Mouse (Mus musculus) leukemia stem cell, adult 10-12 weeks (primary cell): ENCODE measurements around the gene Gm3558. TPM values are rescaled to one million over a fixed set of nuclear protein-coding genes. Genes with fewer than 3 reads are reported as not detected.

ENCODE experiments used
- polyA plus RNA-seq: library from polyadenylated mRNA; stranded (reverse); fragments of >175 nt; gene quantifications from 2 replicates; pipeline ENCODE4 v1.2.3, GENCODE M21; 2012; ENCODE audit warnings: low replicate concordance

The Gm3558 gene
- polyA plus RNA-seq = not detected in 2 replicates

DNA sequence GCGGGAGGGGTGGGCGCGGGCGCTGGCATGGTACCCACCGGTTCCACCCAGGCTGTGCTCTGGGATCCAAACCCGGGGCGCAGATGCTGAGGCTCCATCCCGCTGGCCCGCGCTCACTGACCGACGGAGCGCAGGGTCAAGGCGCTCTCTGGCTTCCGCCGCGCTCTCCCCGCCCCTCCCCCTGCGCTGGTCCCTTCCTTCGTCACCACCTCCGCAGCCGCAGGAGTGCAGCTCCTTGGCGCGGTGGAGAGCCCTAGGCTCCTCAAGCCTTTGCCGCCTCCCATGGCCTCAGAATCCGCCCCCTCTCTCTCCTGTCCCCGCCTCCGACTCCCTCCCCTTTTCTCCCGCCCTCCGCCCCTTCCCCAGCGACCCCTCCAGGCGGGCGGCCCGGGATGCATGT is at the start of gene Gm3558:
Gene Gm3558 (minus strand): TSS at position 185 of the 400 bp plus-strand sequence.

GRCm38 (mm10) chr14:7595492-7595891 is 27.1 kb upstream of the Gm3558 start, which contains the start of gene Gm10338:
Gm10338 (minus strand) TSS chr14:7595592.

Other genes starting within 250 kb of the Gm3558 start
- not detected in 2 replicates for gene Gm5797, start 236.2 kb downstream of the Gm3558 start, polyA plus RNA-seq
- gene Gm8374, start 203.4 kb downstream of the Gm3558 start, polyA plus RNA-seq = not detected in 2 replicates
- gene Gm3755, start 117.6 kb downstream of the Gm3558 start, polyA plus RNA-seq = 0.28 TPM in 1 of 2 replicates, not detected in the other
- gene Gm3752, start 84.8 kb downstream of the Gm3558 start, polyA plus RNA-seq = not detected in 2 replicates
- gene Gm10338, start 27.0 kb upstream of the Gm3558 start, polyA plus RNA-seq = not detected in 2 replicates
- gene Gm10128, start 75.4 kb upstream of the Gm3558 start, polyA plus RNA-seq = not detected in 2 replicates
- not detected in 2 replicates for gene Gm26661, start 223.0 kb upstream of the Gm3558 start, polyA plus RNA-seq
- gene Flnb, start 249.4 kb upstream of the Gm3558 start, polyA plus RNA-seq = 0.62 and 1.7 TPM in 2 replicates